16 mouse cellular contexts compared by ENCODE assay signal in genomic region chr9:40324826-40325225, GRCm38 (mm10). TPM values are rescaled to one million over a fixed set of nuclear protein-coding genes. Genes with fewer than 3 reads are reported as not detected.
A peak's percentile ranks its signal among the peaks of the same experiment; 100 is the strongest.
DNase-seq lines count a peak whose midpoint lies in the region; ATAC-seq and TF ChIP-seq lines count a peak whose summit lies in the region.
"Had no signal": no experiment of that assay in that cellular context is flagged by ENCODE, and none has a peak within 500 bp of the region (broad histone marks: within the 10 kb centered on the region; RNA-seq: fewer than 3 reads in every experiment).

No protein-coding gene starts in this region.

- peak overlapping the region; percentile 49; the same call in 1 of the 2 replicates for H3K4me2 ChIP-seq in heart, embryonic 14.5 days (ENCODE audit: low read length)
- peak overlapping the region; percentile 45 for H3K4me2 ChIP-seq in intestine, embryonic 16.5 days (ENCODE audit: low read depth, low read length)
- no peak overlapping the region for H3K4me2 ChIP-seq in hindbrain, postnatal 0 days (ENCODE audit: low read depth, low read length)
- H3K4me2 ChIP-seq: embryonic facial prominence, embryonic 13.5 days; hindbrain, embryonic 13.5 days; midbrain, embryonic 12.5 days had no signal

- no peak overlapping the region for H3K4me3 ChIP-seq in heart, embryonic 14.5 days (ENCODE audit: control insufficient read depth in 1 of 2, insufficient read depth in 1 of 2, low read depth in 1 of 2, low read length in 2 of 2)
- peak overlapping the region; percentile 6; the same call in 1 of the 2 replicates for H3K4me3 ChIP-seq in bone marrow macrophage, adult 2 months (ENCODE audit: insufficient read depth, low read length)
- H3K4me3 ChIP-seq in intestine, embryonic 16.5 days (ENCODE audit: low read length) = peak overlapping the region; percentile 40
- H3K4me3 ChIP-seq in macrophage (ENCODE audit: inconsistent target) = no peak overlapping the region; the same call in 1 of the 2 replicates
- H3K4me3 ChIP-seq in hindbrain, postnatal 0 days (ENCODE audit: low read length) = no peak overlapping the region
- H3K4me3 ChIP-seq: embryonic facial prominence, embryonic 13.5 days; hindbrain, embryonic 13.5 days; midbrain, embryonic 12.5 days had no signal

- DNase-seq in heart, adult 18-20 months = no peak
- DNase-seq in thymus, postnatal 14 days = no peak
- DNase-seq in thymus, postnatal 4 days = no peak
- no peak for DNase-seq in hindbrain, postnatal 0 days (ENCODE audit: low spot score)
- DNase-seq: adrenal gland, adult 8-10 months; cerebellum, adult 2 months; kidney, adult 8-10 months; thymus, adult 2 months had no signal

- H3K79me2 ChIP-seq in macrophage (ENCODE audit: inconsistent target) = peaks cover 66% of the 10 kb centered on the region

- no peaks in the 10 kb centered on the region for H3K9me3 ChIP-seq in heart, embryonic 14.5 days (ENCODE audit: control insufficient read depth, low read length)
- no peaks in the 10 kb centered on the region for H3K9me3 ChIP-seq in intestine, embryonic 16.5 days (ENCODE audit: control insufficient read depth, low read length)
- no peaks in the 10 kb centered on the region for H3K9me3 ChIP-seq in hindbrain, postnatal 0 days (ENCODE audit: low read length)
- H3K9me3 ChIP-seq: embryonic facial prominence, embryonic 13.5 days; hindbrain, embryonic 13.5 days; midbrain, embryonic 12.5 days had no signal

- WGBS in heart, embryonic 14.5 days = 84% methylated on average over 6 of the region's 6 CpGs
- 74% methylated on average over 6 of the region's 6 CpGs for WGBS in intestine, embryonic 16.5 days
- WGBS in macrophage (ENCODE audit: missing documents) = 65% methylated on average over 6 of the region's 6 CpGs
- 96% methylated on average over 6 of the region's 6 CpGs for WGBS in hindbrain, postnatal 0 days

- no peak overlapping the region; a peak in 1 of 4 replicates for H3K27ac ChIP-seq in heart, embryonic 14.5 days (replicated peaks in 1 of 2; ENCODE audit: control insufficient read depth in 1 of 2, insufficient read depth in 1 of 2, low read depth in 2 of 2, low read length in 2 of 2)
- peak overlapping the region; percentile 83 for H3K27ac ChIP-seq in bone marrow macrophage, adult 2 months (ENCODE audit: insufficient read depth, low read depth, low read length)
- 0 out of 2 replicates have a peak overlapping the region, but pooled peaks have one; percentile 14 for H3K27ac ChIP-seq in intestine, embryonic 16.5 days (ENCODE audit: low read length)
- peak overlapping the region; percentile 96 for H3K27ac ChIP-seq in macrophage
- H3K27ac ChIP-seq in hindbrain, postnatal 0 days = no peak overlapping the region
- H3K27ac ChIP-seq: embryonic facial prominence, embryonic 13.5 days; hindbrain, embryonic 13.5 days; midbrain, embryonic 12.5 days had no signal

- TF ChIP-seq CTCF in bone marrow macrophage, adult 2 months (IDR thresholded peaks at IDR 0.05; ENCODE audit: low read depth, low read length) = no peak
- no peak for TF ChIP-seq CTCF in hindbrain, postnatal 0 days (IDR thresholded peaks at IDR 0.05; ENCODE audit: low read depth)

- H3K4me1 ChIP-seq in heart, embryonic 14.5 days (ENCODE audit: control insufficient read depth in 2 of 2, insufficient read depth in 2 of 2, low read length in 2 of 2) = peaks cover 34 to 45% of the 10 kb centered on the region in 2 experiments
- peaks cover 79% of the 10 kb centered on the region for H3K4me1 ChIP-seq in bone marrow macrophage, adult 2 months (ENCODE audit: control insufficient read depth, insufficient read depth, low read length)
- H3K4me1 ChIP-seq in intestine, embryonic 16.5 days (ENCODE audit: control insufficient read depth, insufficient read depth, low read length) = peaks cover 31% of the 10 kb centered on the region
- H3K4me1 ChIP-seq in hindbrain, postnatal 0 days (ENCODE audit: insufficient read depth, low read length) = 0 out of 2 replicates have a peak, but pooled peaks cover 8% of the 10 kb centered on the region

- no peak for TF ChIP-seq POLR2A in bone marrow macrophage, adult 2 months (IDR thresholded peaks at IDR 0.05; ENCODE audit: borderline replicate concordance, low read depth, low read length)

- H3K27me3 ChIP-seq in heart, embryonic 14.5 days (ENCODE audit: control insufficient read depth, insufficient read depth, low read length) = no peaks in the 10 kb centered on the region
- no peaks in the 10 kb centered on the region for H3K27me3 ChIP-seq in intestine, embryonic 16.5 days (replicated peaks; ENCODE audit: control insufficient read depth, insufficient read depth, low read length)
- H3K27me3 ChIP-seq in hindbrain, postnatal 0 days (ENCODE audit: insufficient read depth, low read length) = no peaks in the 10 kb centered on the region
- H3K27me3 ChIP-seq: embryonic facial prominence, embryonic 13.5 days; hindbrain, embryonic 13.5 days; midbrain, embryonic 12.5 days had no signal

- no peaks in the 10 kb centered on the region for H3K36me3 ChIP-seq in heart, embryonic 14.5 days (ENCODE audit: control insufficient read depth, insufficient read depth, low read length)
- no peaks in the 10 kb centered on the region for H3K36me3 ChIP-seq in intestine, embryonic 16.5 days (ENCODE audit: control insufficient read depth, insufficient read depth, low read length)
- H3K36me3 ChIP-seq in macrophage (ENCODE audit: inconsistent target) = no peaks in the 10 kb centered on the region
- peaks cover 36% of the 10 kb centered on the region for H3K36me3 ChIP-seq in hindbrain, postnatal 0 days (ENCODE audit: insufficient read depth, low read length)
- H3K36me3 ChIP-seq: midbrain, embryonic 12.5 days had no signal

- no peak overlapping the region for H3K9ac ChIP-seq in heart, embryonic 14.5 days (ENCODE audit: low read length)
- H3K9ac ChIP-seq in intestine, embryonic 16.5 days (ENCODE audit: low read depth, low read length) = 0 out of 2 replicates have a peak overlapping the region, but pooled peaks have one; percentile 4
- H3K9ac ChIP-seq in hindbrain, postnatal 0 days (replicated peaks; ENCODE audit: low read length) = no peak overlapping the region
- H3K9ac ChIP-seq: embryonic facial prominence, embryonic 13.5 days; hindbrain, embryonic 13.5 days; midbrain, embryonic 12.5 days had no signal

- ATAC-seq in heart, embryonic 14.5 days (ENCODE audit: insufficient number of reproducible peaks, insufficient read depth, low FRiP score, low read depth) = no peak
- no peak for ATAC-seq in intestine, embryonic 16.5 days
- no peak for ATAC-seq in hindbrain, postnatal 0 days
- ATAC-seq: lung, postnatal 0 days had no signal

RNA-seq across cellular contexts. Expression of gene Scn3b, which starts 55.8 kb away (rescaled TPM):
- polyA plus RNA-seq in heart, embryonic 14.5 days (2014; fragmentation: Nextera tagmentation; extraction: Ambion mirVana) = 0.65 and 1.5 TPM in 2 replicates
- total RNA-seq in heart, adult 18-20 months (2021) = 1 to 10 TPM in 1 of 2 experiments, under 1 TPM in 1; 0.79 to 1.6 TPM
- 0.52 and 1.1 TPM in 2 replicates for polyA plus RNA-seq in bone marrow macrophage, adult 2 months (2012; ENCODE audit: insufficient read depth, insufficient read length, missing spikeins)
- 4.0 and 4.4 TPM in 2 replicates for polyA plus RNA-seq in intestine, embryonic 16.5 days (2015; fragmentation: Nextera tagmentation; extraction: Ambion mirVana)
- 10 to 100 TPM in 1 of 26 experiments, 1 to 10 TPM in 21, under 1 TPM in 4; 0.55 to 10.7 (median 2.5) TPM for total RNA-seq in macrophage (2018; cell fraction: chromatin; rRNA removed)
- 1 to 10 TPM; 1.3 to 8.7 (median 3.2) TPM for total RNA-seq in macrophage (2018; cell fraction: cytosol; rRNA removed)
- total RNA-seq in macrophage (2018; cell fraction: nucleus; rRNA removed) = 10 to 100 TPM in 2 of 26 experiments, 1 to 10 TPM in 23, under 1 TPM in 1; 0.92 to 16.0 (median 3.5) TPM
- polyA plus RNA-seq in macrophage (2018) = 2.1 to 5.9 TPM (median 5.8 TPM) in 3 replicates
- total RNA-seq in hindbrain, postnatal 0 days (2014; rRNA removed) = 154 and 159 TPM in 2 replicates
- polyA plus RNA-seq in hindbrain, postnatal 0 days (2015; fragmentation: Nextera tagmentation; extraction: Ambion mirVana) = 94.5 and 109 TPM in 2 replicates

Comparison
In these comparisons a context has a peak if more than half of its experiments do, and no peak if none do; other contexts are left out.
1. H3K27ac ChIP-seq: peak in bone marrow macrophage, adult 2 months (single experiment), intestine, embryonic 16.5 days (single experiment) and macrophage (single experiment); none in heart, embryonic 14.5 days (0 of 2) and hindbrain, postnatal 0 days (single experiment).
2. H3K4me3 ChIP-seq: peak in bone marrow macrophage, adult 2 months (single experiment) and intestine, embryonic 16.5 days (single experiment); none in heart, embryonic 14.5 days (0 of 2), macrophage (single experiment) and hindbrain, postnatal 0 days (single experiment).
3. RNA of gene Scn3b, which starts 55.8 kb away (polyA plus RNA-seq): 94.5 to 109 TPM in hindbrain, postnatal 0 days; 2.1 to 5.9 TPM in macrophage, 4.0 to 4.4 TPM in intestine, embryonic 16.5 days, 0.65 to 1.5 TPM in heart, embryonic 14.5 days and 0.52 to 1.1 TPM in bone marrow macrophage, adult 2 months; every median in the first group is over 10 times any median in the second.